Mouse (Mus musculus) MEL (cell line): ENCODE results near the gene Fndc10. TPM values are rescaled to one million over a fixed set of nuclear protein-coding genes. Genes with fewer than 3 reads are reported as not detected.

Source experiments
- DNase-seq: peaks from one replicate; pipeline ENCODE4 v3.0.0; 2011; ENCODE audit warnings: low read depth, low spot score
- H3K27ac ChIP-seq: 2 replicates; pipeline ENCODE4 v1.5.1; 2012; ENCODE audit warnings: low read depth, mild to moderate bottlenecking, control low read depth, low read length, moderate library complexity; ENCODE audit not compliant: control insufficient read depth
- H3K27me3 ChIP-seq, 2 experiments: fragments of 150-350 bp in 1 of 2; sonication (generic) in 1 of 2; 2 replicates each; pipeline ENCODE4 v1.6.1; 2012; ENCODE audit warnings: low read length in 2 of 2, mild to moderate bottlenecking in 2 of 2, improper control_type of control experiment in 1 of 2, moderate library complexity in 1 of 2; ENCODE audit not compliant: insufficient read depth in 2 of 2, control insufficient read depth in 1 of 2
- H3K36me3 ChIP-seq, 2 experiments: 2 replicates each; pipeline ENCODE4 v1.6.1; 2012 to 2014; ENCODE audit warnings: low read length in 2 of 2, improper control_type of control experiment in 1 of 2, inconsistent platforms in 1 of 2, mild to moderate bottlenecking in 1 of 2; ENCODE audit not compliant: insufficient read depth in 2 of 2, control insufficient read depth in 1 of 2
- H3K4me1 ChIP-seq, 2 experiments: fragments of 150-350 bp in 1 of 2; sonication (generic) in 1 of 2; 2 replicates each; pipeline ENCODE4 v1.6.1; 2012; ENCODE audit warnings: low read length in 2 of 2, improper control_type of control experiment in 1 of 2, mild to moderate bottlenecking in 1 of 2; ENCODE audit not compliant: insufficient read depth in 2 of 2, control insufficient read depth in 1 of 2
- H3K4me3 ChIP-seq, 2 experiments: fragments of 150-350 bp in 1 of 2; sonication (generic) in 1 of 2; 2 replicates each; pipeline ENCODE4 v1.5.1; 2012; ENCODE audit warnings: low read depth in 2 of 2, low read length in 2 of 2, mild to moderate bottlenecking in 2 of 2, moderate library complexity in 2 of 2, control low read depth in 1 of 2, improper control_type of control experiment in 1 of 2; ENCODE audit not compliant: control insufficient read depth in 1 of 2, insufficient read depth in 1 of 2
- H3K79me2 ChIP-seq: 2 replicates; pipeline ENCODE4 v1.6.1; 2012; ENCODE audit warnings: mild to moderate bottlenecking, low read length, moderate library complexity; ENCODE audit not compliant: control insufficient read depth, poor library complexity, insufficient read depth
- H3K9ac ChIP-seq: 2 replicates; pipeline ENCODE4 v1.6.1; 2012; ENCODE audit warnings: low read depth, mild to moderate bottlenecking, control low read depth, low read length, moderate library complexity; ENCODE audit not compliant: control insufficient read depth, poor library complexity, severe bottlenecking
- H3K9me3 ChIP-seq: fragments of 150-350 bp; sonication (generic); replicated peaks from 2 replicates; pipeline ENCODE4 v1.6.1; 2012; ENCODE audit warnings: mild to moderate bottlenecking, low read length, improper control_type of control experiment, moderate library complexity; ENCODE audit not compliant: insufficient read depth
- CHD1 ChIP-seq: IDR thresholded peaks from 2 replicates; pipeline ENCODE4 v1.6.1; 2012; ENCODE audit warnings: low read depth, mild to moderate bottlenecking, inconsistent platforms, low read length, improper control_type of control experiment
- E2F4 ChIP-seq: IDR thresholded peaks from 2 replicates; pipeline ENCODE4 v1.6.1; 2011; ENCODE audit warnings: low read depth, low read length, improper control_type of control experiment, borderline replicate concordance
- ELF1 ChIP-seq: IDR thresholded peaks from 2 replicates; pipeline ENCODE4 v1.6.1; 2014; ENCODE audit warnings: low read depth, mild to moderate bottlenecking, inconsistent platforms, low read length, improper control_type of control experiment, moderate library complexity
- GABPA ChIP-seq: IDR thresholded peaks from 2 replicates; pipeline ENCODE4 v1.6.1; 2012; ENCODE audit warnings: low read depth, mild to moderate bottlenecking, inconsistent platforms, low read length, improper control_type of control experiment, moderate library complexity
- HCFC1 ChIP-seq: IDR thresholded peaks from 2 replicates; pipeline ENCODE4 v1.6.1; 2012; ENCODE audit warnings: low read depth, mild to moderate bottlenecking, inconsistent platforms, low read length, improper control_type of control experiment, moderate library complexity
- JUND ChIP-seq: IDR thresholded peaks from 2 replicates; pipeline ENCODE4 v1.6.1; 2011; ENCODE audit warnings: low read depth, mild to moderate bottlenecking, improper control_type of control experiment, low read length
- MAX ChIP-seq: IDR thresholded peaks from 2 replicates; pipeline ENCODE4 v1.6.1; 2011; ENCODE audit warnings: low read length, improper control_type of control experiment
- MAZ ChIP-seq: IDR thresholded peaks from 2 replicates; pipeline ENCODE4 v1.6.1; 2012; ENCODE audit warnings: low read depth, mild to moderate bottlenecking, inconsistent platforms, low read length, improper control_type of control experiment
- MEF2A ChIP-seq: IDR thresholded peaks from 2 replicates; pipeline ENCODE4 v1.6.1; 2014; ENCODE audit warnings: low read depth, mild to moderate bottlenecking, inconsistent platforms, low read length, improper control_type of control experiment; ENCODE audit not compliant: poor library complexity, insufficient replicate concordance, severe bottlenecking; ENCODE audit errors: extremely low read depth
- MXI1 ChIP-seq: IDR thresholded peaks from 2 replicates; pipeline ENCODE4 v1.6.1; 2011; ENCODE audit warnings: mild to moderate bottlenecking, low read depth, low read length, improper control_type of control experiment
- NELFE ChIP-seq: IDR thresholded peaks from 2 replicates; pipeline ENCODE4 v1.6.1; 2011; ENCODE audit warnings: low read depth, low read length, improper control_type of control experiment
- POLR2A ChIP-seq, 2 experiments: IDR thresholded peaks; 2 replicates each; pipeline ENCODE4 v1.6.1; 2011 to 2012; ENCODE audit warnings: low read length in 2 of 2, mild to moderate bottlenecking in 2 of 2, control low read depth in 1 of 2, improper control_type of control experiment in 1 of 2, low read depth in 1 of 2, moderate library complexity in 1 of 2; ENCODE audit not compliant: control insufficient read depth in 1 of 2, insufficient read depth in 1 of 2, poor library complexity in 1 of 2
- POLR2AphosphoS5 ChIP-seq: IDR thresholded peaks from 2 replicates; pipeline ENCODE4 v1.6.1; 2012; ENCODE audit warnings: low read depth, borderline replicate concordance, mild to moderate bottlenecking, inconsistent platforms, low read length, moderate library complexity, mixed read lengths
- RAD21 ChIP-seq: IDR thresholded peaks from 2 replicates; pipeline ENCODE4 v1.6.1; 2011; ENCODE audit warnings: mild to moderate bottlenecking, low read depth, low read length, improper control_type of control experiment
- RCOR1 ChIP-seq: IDR thresholded peaks from 2 replicates; pipeline ENCODE4 v1.6.1; 2012; ENCODE audit warnings: low read depth, mild to moderate bottlenecking, inconsistent platforms, low read length, improper control_type of control experiment
- TAL1 ChIP-seq: IDR thresholded peaks from 2 replicates; pipeline ENCODE4 v1.6.1; 2012; ENCODE audit warnings: mild to moderate bottlenecking, inconsistent platforms, low read length, moderate library complexity, mixed read lengths
- UBTF ChIP-seq: IDR thresholded peaks from 2 replicates; pipeline ENCODE4 v1.6.1; 2012; ENCODE audit warnings: low read depth, mild to moderate bottlenecking, inconsistent platforms, low read length, improper control_type of control experiment, moderate library complexity, borderline replicate concordance; ENCODE audit not compliant: insufficient read depth
- USF1 ChIP-seq: IDR thresholded peaks from 2 replicates; pipeline ENCODE4 v1.6.1; 2014; ENCODE audit warnings: low read depth, mild to moderate bottlenecking, inconsistent platforms, low read length, improper control_type of control experiment, moderate library complexity
- USF2 ChIP-seq, 2 experiments: IDR thresholded peaks; 2 replicates each; pipeline ENCODE4 v1.6.1; 2011 to 2012; ENCODE audit warnings: improper control_type of control experiment in 2 of 2, low read length in 2 of 2, borderline replicate concordance in 1 of 2, inconsistent platforms in 1 of 2, low read depth in 1 of 2, mild to moderate bottlenecking in 1 of 2; ENCODE audit not compliant: insufficient read depth in 1 of 2
- ZNF384 ChIP-seq: IDR thresholded peaks from 2 replicates; pipeline ENCODE4 v1.6.1; 2012; ENCODE audit warnings: low read depth, mild to moderate bottlenecking, inconsistent platforms, low read length, improper control_type of control experiment
- polyA plus RNA-seq, 2 experiments: library from polyadenylated mRNA; stranded (reverse) in 1 of 2; unstranded in 1 of 2; fragments of >175 nt in 1 of 2; fragments of >200 nt in 1 of 2; gene quantifications; 2 replicates each; pipeline versions ENCODE4 v1.2.1 to v1.2.4; 2012; ENCODE audit warnings: low replicate concordance in 2 of 2, low read depth in 1 of 2; ENCODE audit not compliant: insufficient read length in 2 of 2, insufficient read depth in 1 of 2, missing spikeins in 1 of 2
- total RNA-seq: library from RNA; depleted of rRNA; stranded (reverse); fragments of 300-350 nt; gene quantifications from 2 replicates; pipeline ENCODE4 v1.2.3, GENCODE M21; 2012

Gene Fndc10
- total and polyA plus RNA-seq, 3 experiments: 2.6 to 5.9 TPM; not detected in 1

- peaks cover 0 to 9% of the 10 kb centered on the region in 2 experiments; a peak in 1 of 4 replicates for H3K4me1 ChIP-seq
- no peak for DNase-seq
- no peak overlapping the region for H3K9ac ChIP-seq
- H3K79me2 ChIP-seq: no peaks in the 10 kb centered on the region; the same call in 1 of the 2 replicates
- H3K4me3 ChIP-seq: no peak overlapping the region
- peaks cover 0 to 2% of the 10 kb centered on the region in 2 experiments; a peak in 1 of 4 replicates for H3K36me3 ChIP-seq
- peaks cover 0 to 7% of the 10 kb centered on the region in 2 experiments; a peak in 2 of 4 replicates for H3K27me3 ChIP-seq
- TF ChIP-seq GABPA: no peak
- no peak for TF ChIP-seq USF1
- no peak for TF ChIP-seq MEF2A
- no peak for TF ChIP-seq MXI1
- no peak for TF ChIP-seq MAX
- no peak for TF ChIP-seq NELFE
- no peak for TF ChIP-seq HCFC1
- no peak for TF ChIP-seq POLR2A (IDR thresholded peaks at IDR 0.05; ENCODE audit: control insufficient read depth in 1 of 2, insufficient read depth in 1 of 2, low read depth in 1 of 2, low read length in 2 of 2, poor library complexity in 1 of 2)
- no peak for TF ChIP-seq ELF1
- no peak for TF ChIP-seq USF2 (IDR thresholded peaks at IDR 0.05; ENCODE audit: borderline replicate concordance in 1 of 2, insufficient read depth in 1 of 2, low read depth in 1 of 2, low read length in 2 of 2)
- TF ChIP-seq CHD1: no peak
- no peak for TF ChIP-seq RCOR1
- no peak for TF ChIP-seq ZNF384
- TF ChIP-seq E2F4: no peak
- TF ChIP-seq UBTF: no peak
- TF ChIP-seq MAZ: no peak
- no peak for TF ChIP-seq TAL1
- TF ChIP-seq POLR2AphosphoS5: no peak
- TF ChIP-seq RAD21: no peak
- no peak for TF ChIP-seq JUND
- no peak overlapping the region for H3K27ac ChIP-seq
- H3K9me3 ChIP-seq: no peaks in the 10 kb centered on the region
Measured at GRCm38 (mm10) chr4:155690571-155691375, 3.4 kb upstream of the Fndc10 start.
